Mouse (Mus musculus): ENCODE measurements around the gene Fam170b.

GRCm38 (mm10) chr14:32854059-32854458, 20.3 kb downstream of the Fam170b start:
- no peak for TF ChIP-seq CTCF (IDR thresholded peaks at IDR 0.05; ENCODE audit: borderline replicate concordance, insufficient read depth, low read depth, low read length)
- TF ChIP-seq POLR2A (IDR thresholded peaks at IDR 0.05; ENCODE audit: borderline replicate concordance, insufficient read depth, low read length), result no peak
